Mouse (Mus musculus) megakaryocyte, embryonic 14.5 days (primary cell): ENCODE data around the gene Gm17606.

Experiments used
- FLI1 ChIP-seq: IDR thresholded peaks from 2 replicates; pipeline ENCODE4 v1.6.1; 2012; ENCODE audit warnings: low read length, inconsistent platforms, mixed read lengths
- GATA1 ChIP-seq: IDR thresholded peaks from 3 replicates; pipeline ENCODE4 v1.6.1; 2012; ENCODE audit warnings: mixed read lengths, low read length, inconsistent platforms, borderline replicate concordance

GRCm38 (mm10) chr14:54643011-54643410, 2.3 kb downstream of the Gm17606 start:
- TF ChIP-seq GATA1 (no peak), FLI1 (no peak)
